Mouse (Mus musculus) v-Abl transformed pro-B cells (cell line): ENCODE results near the gene Gm21936.
"Not testable (repeated sequence)": the region's sequence is repeated elsewhere in the genome, so short reads cannot be mapped to it uniquely, and the experiment has no call there.

Experiments
- in situ Hi-C, 2 experiments: fragments of 400-800 bp; cut with MboI; formaldehyde crosslinking; loops; one replicate each; pipeline ENCODE4 v1.15.1; 2025; ENCODE audit not compliant: unreplicated experiment in 2 of 2

Gene Gm21936

DNA sequence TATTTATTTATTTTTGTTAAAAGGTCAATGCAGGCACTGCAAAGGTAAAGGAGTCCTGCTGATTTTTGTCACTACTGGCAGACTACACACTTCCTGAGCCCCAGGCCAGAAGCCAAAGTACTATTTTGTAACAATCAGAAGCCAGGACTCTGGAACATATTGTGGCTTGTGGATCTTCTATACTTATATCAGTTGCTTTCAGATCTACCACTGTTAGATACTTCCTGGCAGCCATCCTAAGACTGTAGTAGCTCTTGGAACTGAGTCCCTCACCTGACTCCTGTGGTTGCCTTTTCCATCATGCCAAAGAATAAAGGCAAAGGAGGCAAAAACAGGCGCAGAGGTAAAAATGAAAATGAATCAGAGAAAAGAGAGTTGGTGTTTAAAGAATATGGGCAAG lies at the start of gene Gm21936:
Gene Gm21936, plus strand, starts transcription at position 301 of the 400 bp plus-strand sequence.
- in situ Hi-C loops = not testable (repeated sequence)

DNA sequence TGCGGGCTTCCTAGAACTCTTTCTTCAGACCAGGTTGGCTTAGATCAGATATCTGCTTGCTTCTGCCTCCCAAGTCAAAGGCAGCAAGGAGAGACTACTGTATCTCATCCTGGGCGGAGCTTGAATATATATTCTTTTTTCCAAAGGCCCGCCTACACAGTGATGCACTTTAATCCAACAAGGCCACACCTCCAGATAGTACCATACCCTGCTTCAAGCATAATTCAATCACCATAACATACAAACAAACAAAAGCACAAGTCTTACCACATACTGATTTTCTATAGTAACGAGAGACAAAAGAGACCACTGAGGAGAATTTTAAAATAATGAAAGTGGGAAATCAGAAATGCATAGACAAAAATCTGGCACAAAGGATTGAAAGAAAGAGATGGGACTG lies 19.7 kb upstream of the Gm21936 start, which contains the start of gene Gm21319:
Gene Gm21319, minus strand, starts transcription at position 101 of the 400 bp plus-strand sequence.
- in situ Hi-C loops = not testable (repeated sequence)

DNA sequence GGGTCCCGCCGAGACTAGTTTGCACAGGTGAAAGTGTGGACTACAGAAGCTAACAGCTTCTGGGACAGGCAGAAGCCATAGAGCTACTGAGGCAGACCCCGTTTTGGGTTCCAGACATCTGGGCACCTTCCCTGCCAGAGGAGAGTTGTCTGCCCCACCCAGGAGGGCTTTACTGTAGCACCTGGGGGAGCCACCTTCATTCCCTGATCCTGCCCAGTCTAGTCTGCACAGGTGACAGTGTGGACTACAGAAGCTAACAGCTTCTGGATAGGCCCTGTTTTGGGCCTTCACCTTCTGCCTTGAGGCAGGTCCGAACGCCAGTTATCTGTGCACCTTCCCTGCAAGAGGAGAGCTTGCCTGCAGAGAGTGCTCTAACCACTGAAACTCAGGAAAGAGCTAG lies 2.7 kb downstream of the Gm21936 start:
- in situ Hi-C loops = not testable (repeated sequence)

DNA sequence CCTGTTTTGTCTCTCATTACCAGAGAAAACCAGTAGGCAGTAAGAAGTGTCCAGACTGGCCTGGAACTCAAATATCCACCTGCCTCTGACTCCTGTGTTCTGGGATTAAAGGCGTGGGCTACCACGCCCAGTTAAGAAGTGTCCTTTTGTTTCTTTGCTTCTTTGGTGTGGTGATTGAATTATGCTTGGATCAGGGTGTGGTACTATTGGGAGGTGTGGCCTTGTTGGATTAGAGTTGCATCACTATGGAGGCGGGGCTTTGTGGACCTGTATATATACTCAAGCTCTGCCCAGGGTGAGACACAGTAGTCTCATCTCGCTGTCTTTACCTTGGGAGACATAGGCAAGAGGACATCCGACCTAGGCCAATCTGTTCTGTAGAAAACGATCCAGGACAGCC lies 21.0 kb downstream of the Gm21936 start, which contains the start of gene BB287469:
Gene BB287469, plus strand, starts transcription at position 301 of the 400 bp plus-strand sequence.
- in situ Hi-C loops = not testable (repeated sequence)

DNA sequence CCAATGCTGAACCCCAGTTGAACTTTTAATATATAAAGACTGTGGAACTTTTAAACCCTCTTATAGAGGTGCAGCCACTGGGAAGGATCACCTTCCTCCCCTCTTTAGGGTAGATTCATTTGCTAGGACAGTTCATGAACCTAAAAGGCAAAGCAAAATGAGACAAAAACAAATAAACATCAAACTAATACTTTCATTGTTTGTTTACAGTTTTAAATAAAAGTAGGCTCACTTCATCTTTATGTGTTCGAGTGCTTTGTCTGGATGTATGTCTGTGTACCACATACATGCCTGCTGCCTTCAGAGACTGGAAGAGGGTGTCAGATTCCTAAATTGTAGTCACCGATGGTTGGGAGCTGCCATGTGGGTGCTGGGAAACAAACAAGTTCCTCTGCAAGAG lies 46.9 kb downstream of the Gm21936 start, which contains the start of gene Gm2001:
Gene Gm2001, minus strand, starts transcription at position 101 of the 400 bp plus-strand sequence.
- in situ Hi-C loops = not testable (repeated sequence)
